Mouse (Mus musculus) spleen, postnatal 14 days (tissue): ENCODE data around the gene Chadl.
A peak's percentile ranks its signal among the peaks of the same experiment; 100 is the strongest.
"Not testable (repeated sequence)": the region's sequence is repeated elsewhere in the genome, so short reads cannot be mapped to it uniquely, and the experiment has no call there.

ENCODE experiments used
- DNase-seq, 2 experiments: peaks; one replicate each; pipeline ENCODE4 v3.0.0; 2021 to 2022; ENCODE audit warnings: low spot score in 2 of 2

The Chadl gene

DNA sequence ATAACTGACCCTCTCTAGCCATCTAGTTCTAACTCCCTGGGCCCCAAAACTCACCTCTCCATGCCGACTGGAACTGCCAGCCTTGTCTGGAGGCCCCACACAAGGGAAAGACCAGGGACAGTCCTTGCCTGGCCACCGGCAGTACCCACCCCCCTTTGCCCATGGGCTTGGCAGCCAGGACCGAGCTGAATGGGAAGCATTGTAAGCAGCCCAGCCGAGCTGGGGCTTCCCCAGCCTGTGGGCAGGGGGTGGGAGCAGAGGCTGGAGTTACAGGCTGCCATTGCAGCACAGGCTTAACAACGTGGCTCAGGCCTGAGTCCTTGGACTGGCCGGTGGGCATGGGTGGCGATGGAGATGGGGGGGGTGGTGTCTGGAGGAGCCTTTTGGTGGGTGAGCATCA lies at the start of gene Chadl:
Gene Chadl, minus strand, starts transcription at position 113 of the 400 bp plus-strand sequence.
- no peak for DNase-seq

GRCm38 (mm10) chr15:81745601-81746114 lies 48.6 kb upstream of the Chadl start:
- DNase-seq, result peak; percentile 23 to 56

- peak; percentile 42 to 63 for DNase-seq
Observed at GRCm38 (mm10) chr15:81744992-81745600, 48.0 kb upstream of the Chadl start, which contains the start of the genes Zc3h7b and Rangap1. Gene Zc3h7b, plus strand, starts transcription at chr15:81745057. Gene Rangap1, minus strand, starts transcription at chr15:81745530.

DNA sequence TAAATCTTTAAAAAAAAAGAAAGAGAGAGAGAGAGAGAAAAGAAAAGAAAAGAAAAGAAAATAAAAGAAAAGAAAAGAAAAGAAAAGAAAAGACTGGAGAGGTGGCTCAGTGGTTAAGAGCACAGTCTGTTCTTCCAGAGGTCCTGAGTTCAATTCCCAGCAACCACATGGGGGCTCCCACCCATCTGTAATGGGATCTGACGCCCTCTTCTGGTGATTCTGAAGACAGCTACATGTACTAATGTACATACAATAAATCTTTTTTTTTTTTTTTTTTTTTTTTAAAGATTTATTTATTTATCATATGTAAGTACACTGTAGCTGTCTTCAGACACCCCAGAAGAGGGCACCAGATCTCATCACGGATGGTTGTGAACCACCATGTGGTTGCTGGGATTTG lies 45.3 kb upstream of the Chadl start:
- DNase-seq, result not testable (repeated sequence)

DNA sequence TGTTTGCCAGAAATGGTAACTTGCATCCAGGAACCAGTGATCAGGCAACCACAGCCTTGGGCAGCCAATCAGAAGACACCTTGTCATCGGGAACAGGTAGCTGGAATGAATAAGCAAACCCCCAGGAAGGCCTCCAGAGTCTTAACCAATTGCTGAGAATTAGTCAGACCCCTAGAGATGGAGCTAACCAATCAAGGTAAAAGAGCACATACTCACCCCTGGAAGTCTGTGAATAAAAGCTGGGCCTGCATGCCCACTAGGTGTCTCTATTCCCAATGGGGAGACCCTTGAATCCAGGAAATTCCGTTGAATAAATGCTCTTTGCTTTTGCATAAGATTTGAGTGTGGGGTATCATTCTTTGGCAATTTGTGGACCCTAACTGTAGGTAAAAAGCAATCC lies 42.8 kb upstream of the Chadl start:
- no peak for DNase-seq

DNA sequence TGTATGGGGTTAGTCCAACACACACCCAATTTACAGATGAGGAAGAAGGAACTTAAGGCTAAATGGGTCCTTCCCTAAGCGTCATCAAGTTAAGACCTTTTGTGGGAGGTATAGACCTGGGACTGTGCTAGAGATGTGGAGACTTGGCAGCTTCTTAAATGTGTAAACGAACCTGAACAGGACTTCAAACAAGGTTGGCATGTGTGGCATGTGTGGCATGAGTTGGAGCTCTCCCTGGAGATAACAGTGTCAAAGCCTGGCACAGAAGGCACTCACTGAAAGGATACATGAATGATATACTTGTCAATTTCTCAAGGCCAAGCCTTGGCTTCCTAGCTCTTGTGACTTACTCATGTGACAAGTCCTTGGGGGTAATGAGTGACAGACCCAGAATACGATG lies 42.2 kb upstream of the Chadl start:
- no peak for DNase-seq

DNA sequence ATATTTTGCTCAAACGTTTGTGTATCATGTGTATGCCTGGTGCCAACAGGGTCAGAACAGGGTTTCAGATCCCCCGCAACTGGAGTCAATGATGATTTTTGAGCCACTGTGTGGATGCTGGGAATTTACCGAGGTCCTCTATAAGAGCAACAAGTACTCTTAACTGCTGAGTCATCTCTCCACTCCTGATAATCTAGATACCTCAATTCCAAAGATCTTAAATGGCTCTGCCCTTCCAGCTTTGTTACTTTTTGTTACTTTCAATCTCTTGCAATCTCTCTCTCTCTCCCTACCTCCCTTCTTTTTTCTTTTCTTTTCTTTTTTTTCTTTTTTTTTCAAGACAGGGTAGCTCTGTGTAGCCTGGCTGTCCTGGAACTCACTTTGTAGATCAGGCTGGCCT lies 38.0 kb upstream of the Chadl start:
- DNase-seq, result no peak

DNA sequence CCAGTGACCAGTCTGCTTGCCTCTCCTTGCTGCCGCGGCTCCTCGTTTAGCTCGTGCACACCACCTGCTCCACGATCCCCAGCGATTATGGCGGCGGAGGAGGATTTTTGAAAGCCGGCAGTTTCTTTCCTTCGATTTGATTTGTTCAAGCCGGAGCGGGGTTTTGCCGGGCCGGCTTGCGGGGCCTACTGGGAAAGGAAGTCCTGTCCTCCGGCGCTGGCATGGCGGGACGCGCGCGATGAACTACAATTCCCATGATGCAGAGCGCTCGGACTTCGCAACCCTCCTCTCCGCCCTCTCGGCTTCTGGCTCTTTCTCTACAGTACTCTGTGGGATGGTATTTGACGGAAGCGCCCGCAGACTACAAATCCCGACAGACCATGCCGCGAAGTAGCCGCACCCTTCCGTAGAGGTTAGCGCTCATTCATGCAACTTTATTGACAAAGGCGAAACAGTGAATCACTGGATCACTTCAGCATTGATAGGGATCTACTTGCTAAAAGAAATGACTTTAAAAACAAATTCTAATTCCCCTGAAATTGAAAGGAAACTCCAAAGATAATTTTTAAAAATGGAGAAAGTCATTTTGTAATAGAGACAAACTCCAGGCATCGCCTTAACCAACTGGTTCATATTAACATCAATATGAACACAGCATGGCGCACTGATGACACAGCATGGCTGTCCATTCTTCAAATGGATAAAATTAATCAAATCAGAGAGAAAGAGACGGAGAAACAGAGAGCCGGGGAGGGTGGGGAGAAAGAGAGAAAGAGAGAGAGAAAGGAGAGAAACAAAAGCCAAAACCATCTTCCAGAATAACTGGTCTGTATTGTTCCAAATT lies 32.9 kb upstream of the Chadl start:
- DNase-seq, result peak; percentile 91 to 96

DNA sequence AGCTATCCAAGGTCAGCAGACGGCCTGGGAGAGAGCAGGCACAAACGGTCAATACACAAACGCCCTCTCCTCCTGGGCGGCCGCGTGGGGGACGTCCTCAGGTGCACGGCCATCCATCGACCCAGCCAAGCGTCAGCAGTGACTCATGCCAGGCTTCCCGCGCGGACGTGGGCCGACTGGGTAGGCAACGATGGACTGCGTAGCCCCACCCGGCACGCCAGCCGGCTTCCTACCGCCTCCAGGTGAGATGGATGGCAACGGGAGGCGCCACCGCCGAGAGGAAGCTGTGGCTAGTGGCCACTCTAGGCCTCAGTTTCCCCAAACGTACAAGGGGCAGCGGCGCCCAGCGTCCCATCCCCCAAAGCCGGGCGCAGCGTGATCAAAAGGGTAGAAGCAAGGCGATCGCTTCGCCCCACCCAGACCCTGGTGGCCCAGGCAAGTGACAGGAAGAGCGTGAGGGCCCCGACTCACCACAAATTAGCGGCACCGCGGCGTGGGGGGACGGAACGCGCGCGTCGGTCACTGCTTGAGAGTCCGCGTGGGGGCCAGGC lies 32.2 kb upstream of the Chadl start:
- DNase-seq, result peak; percentile 21 to 35

GRCm38 (mm10) chr15:81725965-81726364 lies 28.9 kb upstream of the Chadl start:
- no peak for DNase-seq

- no peak for DNase-seq
Observed at GRCm38 (mm10) chr15:81723653-81724052, 26.6 kb upstream of the Chadl start.

- DNase-seq, result no peak
Observed at GRCm38 (mm10) chr15:81722361-81722760, 25.3 kb upstream of the Chadl start.

- DNase-seq, result no peak
Observed at GRCm38 (mm10) chr15:81719139-81719531, 22.0 kb upstream of the Chadl start.

DNA sequence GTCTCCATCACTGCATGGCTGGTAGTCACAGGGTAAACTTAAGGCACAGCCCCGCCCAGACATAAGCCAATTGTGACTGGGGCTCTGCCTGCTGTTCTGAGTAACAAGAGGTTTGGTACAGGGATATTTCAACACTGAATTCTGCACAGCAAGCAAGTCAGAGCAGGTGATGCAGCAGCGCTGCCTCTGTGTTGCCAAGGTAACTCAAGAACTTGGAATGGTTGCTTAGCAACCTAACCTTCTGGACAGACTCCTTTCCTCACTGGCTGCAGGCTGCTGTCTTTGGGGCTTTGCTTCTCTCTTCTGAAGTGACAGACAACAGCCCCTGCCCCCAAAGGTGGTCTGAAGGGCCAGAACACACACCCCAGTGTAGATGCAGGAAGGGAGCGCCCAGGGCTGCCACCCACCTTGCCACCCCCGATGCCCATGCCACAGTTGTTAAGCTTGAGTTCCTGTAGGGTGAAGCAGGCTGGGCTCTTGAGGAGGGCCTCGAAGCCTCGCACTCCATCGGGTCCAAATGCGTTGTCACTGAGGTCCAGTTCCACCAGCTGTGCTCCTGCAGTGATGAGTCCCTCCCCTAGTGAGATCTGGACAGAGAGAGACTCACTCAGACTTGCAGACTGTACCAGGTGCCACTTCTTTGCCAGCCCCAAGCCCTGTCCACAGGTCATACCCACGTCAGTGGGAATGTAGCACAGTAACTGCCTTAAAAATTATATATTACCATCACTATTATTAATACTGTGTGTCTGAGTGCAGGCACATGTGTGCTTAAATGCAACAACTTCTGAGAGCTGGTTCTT lies 21.4 kb upstream of the Chadl start:
- DNase-seq, result no peak

DNA sequence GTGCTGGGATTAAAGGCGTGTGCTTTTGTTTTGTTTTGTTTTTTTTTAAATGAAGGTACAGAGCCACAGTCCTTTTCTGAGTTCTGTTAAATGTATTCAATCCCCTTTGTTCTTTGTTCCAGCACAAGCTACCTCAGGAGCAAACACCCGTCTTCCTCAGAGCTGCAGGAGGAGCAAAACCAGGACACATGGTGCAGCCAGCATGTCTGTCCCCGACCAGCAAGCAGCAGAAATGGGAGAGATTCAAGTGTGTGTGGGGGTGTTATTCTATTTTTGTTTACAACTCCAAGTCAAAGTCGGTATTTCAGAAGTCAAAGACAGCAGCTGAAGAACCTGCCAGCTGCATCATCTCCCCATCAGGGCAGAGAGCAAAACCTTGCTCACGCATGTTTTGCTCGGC lies 16.7 kb upstream of the Chadl start:
- DNase-seq, result no peak

GRCm38 (mm10) chr15:81710801-81711200 lies 13.7 kb upstream of the Chadl start:
- no peak for DNase-seq

DNA sequence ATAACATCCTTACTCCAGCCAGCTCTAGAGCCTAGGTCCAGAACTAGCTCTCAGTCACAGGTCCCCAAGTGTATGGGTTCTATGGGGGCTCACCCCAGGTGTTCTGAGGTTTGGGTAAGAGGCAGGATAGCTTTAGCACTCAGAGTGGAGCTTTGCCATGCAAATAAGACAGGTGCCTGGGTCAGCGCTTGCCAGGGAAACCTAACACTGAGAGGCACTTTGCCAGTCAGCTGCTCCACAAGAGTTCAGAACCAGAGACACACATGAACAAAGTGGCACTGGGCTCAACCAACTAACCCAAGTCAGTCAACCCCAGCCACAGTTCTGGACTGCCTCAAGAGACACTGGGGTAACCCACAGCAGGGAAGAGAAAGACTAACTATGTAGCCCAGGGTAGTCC lies 12.6 kb upstream of the Chadl start:
- DNase-seq, result no peak

GRCm38 (mm10) chr15:81708991-81709390 lies 11.9 kb upstream of the Chadl start:
- no peak for DNase-seq

GRCm38 (mm10) chr15:81703094-81703489 lies 6.0 kb upstream of the Chadl start:
- no peak for DNase-seq

- DNase-seq, result no peak
Observed at GRCm38 (mm10) chr15:81702306-81703093, 5.4 kb upstream of the Chadl start.

- not testable (repeated sequence) for DNase-seq
Observed at GRCm38 (mm10) chr15:81701350-81701749, 4.3 kb upstream of the Chadl start.
